Mouse (Mus musculus): Measurements from ENCODE around the gene Hsd3b7. TPM values are rescaled to one million over a fixed set of nuclear protein-coding genes. Genes with fewer than 3 reads are reported as not detected.
"Not testable (repeated sequence)": the region's sequence is repeated elsewhere in the genome, so short reads cannot be mapped to it uniquely, and the experiment has no call there.

Hsd3b7 gene
- polyA plus RNA-seq, 1 experiment from 2014 or later: 55.8 TPM

- Histone ChIP-seq H3K4me3 (ENCODE audit: low read depth, low read length) (no peak overlapping the region), H3K4me2 (replicated peaks; ENCODE audit: low read depth, low read length) (no peak overlapping the region), H3K36me3 (ENCODE audit: insufficient read depth, low read length) (no peaks in the 10 kb centered on the region), H3K27ac (ENCODE audit: low read length) (no peak overlapping the region), H3K9me3 (ENCODE audit: low read length) (no peaks in the 10 kb centered on the region), H3K9ac (replicated peaks; ENCODE audit: low read depth) (no peak overlapping the region), H3K4me1 (ENCODE audit: insufficient read depth, low read depth, low read length) (peaks cover 10% of the 10 kb centered on the region), H3K27me3 (replicated peaks; ENCODE audit: insufficient read depth, low read length) (no peaks in the 10 kb centered on the region)
- ATAC-seq (no peak), DNase-seq (ENCODE audit: low spot score) (no peak)
- WGBS: 91% methylated on average over 1 of the region's 1 CpGs
- TF ChIP-seq EP300 (IDR thresholded peaks at IDR 0.05) (no peak), CTCF (IDR thresholded peaks at IDR 0.05) (no peak)
Observed at GRCm38 (mm10) chr7:127772557-127772956, 27.8 kb upstream of the Hsd3b7 start.

DNA sequence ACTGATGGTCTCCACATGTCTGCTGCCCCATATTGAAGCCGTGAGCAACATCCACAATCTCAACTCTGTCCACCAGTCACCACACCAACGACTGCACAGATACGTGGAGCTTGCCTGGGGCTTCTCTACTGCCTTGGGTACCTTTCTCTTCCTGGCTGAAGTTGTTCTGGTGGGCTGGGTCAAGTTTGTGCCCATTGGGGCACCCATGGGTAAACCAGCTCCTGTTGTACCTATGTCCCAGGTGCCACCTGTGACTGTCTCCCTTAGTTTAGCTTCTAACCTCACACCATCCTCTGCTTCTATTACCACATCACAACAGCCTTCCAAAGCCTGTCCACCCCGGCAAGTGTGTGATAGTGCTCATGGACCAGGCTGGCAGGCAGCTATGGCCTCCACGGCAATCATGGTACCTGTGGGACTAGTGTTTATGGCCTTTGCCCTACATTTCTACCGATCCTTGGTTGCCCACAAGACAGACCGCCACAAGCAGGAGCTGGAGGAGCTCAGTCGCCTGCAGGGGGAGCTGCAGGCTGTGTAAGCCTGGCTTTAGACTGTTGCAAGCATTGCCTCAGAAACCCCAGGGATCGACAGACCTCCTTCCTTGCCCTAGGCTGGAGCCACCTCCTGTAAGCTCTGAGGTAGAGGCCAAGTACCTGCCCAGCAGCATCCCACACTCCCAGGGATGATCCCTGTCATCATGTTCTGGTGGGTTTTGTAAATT, 26.6 kb upstream of the Hsd3b7 start:
- Histone ChIP-seq H3K4me2 (replicated peaks; ENCODE audit: low read depth, low read length) (no peak overlapping the region), H3K27ac (ENCODE audit: low read length) (no peak overlapping the region), H3K4me1 (ENCODE audit: insufficient read depth, low read depth, low read length) (peaks cover 10% of the 10 kb centered on the region), H3K27me3 (replicated peaks; ENCODE audit: insufficient read depth, low read length) (no peaks in the 10 kb centered on the region), H3K9me3 (ENCODE audit: low read length) (no peaks in the 10 kb centered on the region), H3K36me3 (ENCODE audit: insufficient read depth, low read length) (no peaks in the 10 kb centered on the region), H3K4me3 (ENCODE audit: low read depth, low read length) (no peak overlapping the region), H3K9ac (replicated peaks; ENCODE audit: low read depth) (no peak overlapping the region)
- TF ChIP-seq EP300 (IDR thresholded peaks at IDR 0.05): no peak
- TF ChIP-seq CTCF (IDR thresholded peaks at IDR 0.05): peak; percentile 87
- ATAC-seq: no peak
- 41% methylated on average over 9 of the region's 9 CpGs for WGBS
- peak; percentile 88 for DNase-seq (ENCODE audit: low spot score)

DNA sequence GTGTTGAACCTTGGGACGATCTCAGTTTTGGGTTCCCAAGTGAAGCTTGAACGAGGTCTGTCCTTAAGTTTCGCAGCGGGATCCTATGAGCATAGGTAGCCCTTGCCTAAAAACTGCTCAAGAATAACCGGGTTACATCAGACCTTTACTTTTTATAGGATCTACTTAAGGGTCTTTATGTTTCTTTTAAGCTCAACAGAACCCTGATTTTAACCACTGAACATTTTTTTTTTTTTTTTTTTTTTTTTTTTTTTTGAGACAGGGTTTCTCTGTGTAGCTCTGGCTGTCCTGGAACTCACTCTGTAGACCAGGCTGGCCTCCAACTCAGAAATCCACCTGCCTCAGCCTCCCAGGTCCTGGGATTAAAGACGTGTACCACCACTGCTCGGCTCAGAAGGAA, 24.6 kb upstream of the Hsd3b7 start:
- not testable (repeated sequence) for H3K9me3 ChIP-seq (ENCODE audit: low read length); H3K36me3 ChIP-seq (ENCODE audit: insufficient read depth, low read length); ATAC-seq; H3K4me1 ChIP-seq (ENCODE audit: insufficient read depth, low read depth, low read length); H3K27me3 ChIP-seq (replicated peaks; ENCODE audit: insufficient read depth, low read length); DNase-seq (ENCODE audit: low spot score); H3K9ac ChIP-seq (replicated peaks; ENCODE audit: low read depth)
- Histone ChIP-seq H3K4me3 (ENCODE audit: low read depth, low read length) (peak overlapping the region; percentile 95), H3K4me2 (replicated peaks; ENCODE audit: low read depth, low read length) (peak overlapping the region; percentile 83), H3K27ac (ENCODE audit: low read length) (peak overlapping the region; percentile 98)
- WGBS: 57% methylated on average over 7 of the region's 7 CpGs

DNA sequence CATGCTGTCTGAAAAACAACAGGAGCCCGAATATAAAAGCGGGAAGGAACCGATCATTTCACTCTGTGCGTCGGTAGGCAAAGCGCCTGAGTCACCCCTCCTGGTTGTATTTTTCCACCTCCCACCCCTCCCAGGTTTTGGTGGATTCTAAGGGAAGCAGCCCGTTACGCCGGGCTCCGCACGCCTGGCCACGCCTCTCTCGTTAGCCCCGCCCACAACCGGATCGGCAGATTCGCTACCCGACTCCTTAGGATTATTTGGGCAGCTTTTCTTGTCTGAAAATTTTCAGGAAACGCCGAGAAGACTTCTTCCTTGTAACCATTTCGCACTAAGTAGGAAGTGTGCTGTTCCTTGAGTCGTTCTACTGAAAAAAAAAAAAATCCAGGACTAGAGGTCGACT, 24.0 kb upstream of the Hsd3b7 start, which contains the start of gene Setd1a:
Setd1a (plus strand) TSS at position 245 of the 400 bp plus-strand sequence.
- Histone ChIP-seq H3K4me1 (ENCODE audit: insufficient read depth, low read depth, low read length) (peaks cover under 1% of the 10 kb centered on the region), H3K27me3 (replicated peaks; ENCODE audit: insufficient read depth, low read length) (no peaks in the 10 kb centered on the region), H3K27ac (ENCODE audit: low read length) (peak within 1 kb of the TSS; percentile 98), H3K36me3 (ENCODE audit: insufficient read depth, low read length) (peaks cover 11% of the 10 kb centered on the region; the same call in 1 of the 2 replicates), H3K9me3 (ENCODE audit: low read length) (no peaks in the 10 kb centered on the region), H3K4me2 (replicated peaks; ENCODE audit: low read depth, low read length) (peak within 1 kb of the TSS; percentile 83), H3K4me3 (ENCODE audit: low read depth, low read length) (peak within 1 kb of the TSS; percentile 95), H3K9ac (replicated peaks; ENCODE audit: low read depth) (peak within 1 kb of the TSS; percentile 83)
- peak; percentile 74 for TF ChIP-seq EP300 (IDR thresholded peaks at IDR 0.05)
- no peak for TF ChIP-seq CTCF (IDR thresholded peaks at IDR 0.05)
- ATAC-seq (peak; percentile 68), DNase-seq (ENCODE audit: low spot score) (peak; percentile 89)
- under 1% methylated on average over 23 of the region's 23 CpGs for WGBS

- WGBS: 1% methylated on average over 46 of the region's 70 CpGs
- Histone ChIP-seq H3K36me3 (ENCODE audit: insufficient read depth, low read length) (peaks cover 16% of the 10 kb centered on the region; the same call in 1 of the 2 replicates), H3K9ac (replicated peaks; ENCODE audit: low read depth) (peak overlapping the region; percentile 83), H3K9me3 (ENCODE audit: low read length) (no peaks in the 10 kb centered on the region), H3K4me1 (ENCODE audit: insufficient read depth, low read depth, low read length) (no peaks in the 10 kb centered on the region), H3K27me3 (replicated peaks; ENCODE audit: insufficient read depth, low read length) (no peaks in the 10 kb centered on the region), H3K4me3 (ENCODE audit: low read depth, low read length) (peak overlapping the region; percentile 95), H3K4me2 (replicated peaks; ENCODE audit: low read depth, low read length) (peak overlapping the region; percentile 83), H3K27ac (ENCODE audit: low read length) (peak overlapping the region; percentile 98)
- peak; percentile 94 for ATAC-seq
- TF ChIP-seq EP300 (IDR thresholded peaks at IDR 0.05): no peak
- TF ChIP-seq CTCF (IDR thresholded peaks at IDR 0.05): no peak
- peak; percentile 99 for DNase-seq (ENCODE audit: low spot score)
Observed at GRCm38 (mm10) chr7:127776878-127777473, 23.4 kb upstream of the Hsd3b7 start.

- no peaks in the 10 kb centered on the region for H3K4me1 ChIP-seq (ENCODE audit: insufficient read depth, low read depth, low read length)
- TF ChIP-seq CTCF (IDR thresholded peaks at IDR 0.05) (peak; percentile 17; the same call in 1 of the 2 replicates), EP300 (IDR thresholded peaks at IDR 0.05) (no peak)
- no peaks in the 10 kb centered on the region for H3K9me3 ChIP-seq (ENCODE audit: low read length)
- 3% methylated on average over 26 of the region's 66 CpGs for WGBS
- peak overlapping the region; percentile 95 for H3K4me3 ChIP-seq (ENCODE audit: low read depth, low read length)
- peak; percentile 65 for DNase-seq (ENCODE audit: low spot score)
- no peaks in the 10 kb centered on the region for H3K27me3 ChIP-seq (replicated peaks; ENCODE audit: insufficient read depth, low read length)
- H3K9ac ChIP-seq (replicated peaks; ENCODE audit: low read depth): peak overlapping the region; percentile 83
- H3K36me3 ChIP-seq (ENCODE audit: insufficient read depth, low read length): peaks cover 16% of the 10 kb centered on the region; the same call in 1 of the 2 replicates
- peak; percentile 29 for ATAC-seq
- H3K27ac ChIP-seq (ENCODE audit: low read length): peak overlapping the region; percentile 98
- H3K4me2 ChIP-seq (replicated peaks; ENCODE audit: low read depth, low read length): peak overlapping the region; percentile 83
Observed at GRCm38 (mm10) chr7:127777474-127778266, 22.7 kb upstream of the Hsd3b7 start.
